Mouse (Mus musculus): Measurements from ENCODE around the gene Mtf1. TPM values are rescaled to one million over a fixed set of nuclear protein-coding genes. Genes with fewer than 3 reads are reported as not detected.
A peak's percentile ranks its signal among the peaks of the same experiment; 100 is the strongest.

The Mtf1 gene
- polyA plus RNA-seq, 1 experiment from 2014 or later, result 14.1 TPM

GRCm38 (mm10) chr4:124765802-124766565 is 35.9 kb upstream of the Mtf1 start:
- Histone ChIP-seq H3K4me1 (ENCODE audit: insufficient read depth) (no peaks in the 10 kb centered on the region), H3K36me3 (ENCODE audit: insufficient read depth) (no peaks in the 10 kb centered on the region), H3K4me3 (ENCODE audit: low read depth, low read length) (no peak overlapping the region), H3K9ac (no peak overlapping the region), H3K27me3 (ENCODE audit: insufficient read depth, low read length) (no peaks in the 10 kb centered on the region), H3K4me2 (no peak overlapping the region), H3K27ac (ENCODE audit: low read depth) (no peak overlapping the region), H3K9me3 (ENCODE audit: low read depth, low read length) (no peaks in the 10 kb centered on the region)
- DNase-seq (no peak), ATAC-seq (ENCODE audit: insufficient read depth) (no peak)
- WGBS, result 73% methylated on average over 23 of the region's 23 CpGs
- TF ChIP-seq CTCF (IDR thresholded peaks at IDR 0.05; ENCODE audit: low read depth), result no peak

GRCm38 (mm10) chr4:124766566-124766940 is 35.4 kb upstream of the Mtf1 start:
- Histone ChIP-seq H3K27me3 (ENCODE audit: insufficient read depth, low read length) (no peaks in the 10 kb centered on the region), H3K36me3 (ENCODE audit: insufficient read depth) (no peaks in the 10 kb centered on the region), H3K27ac (ENCODE audit: low read depth) (no peak overlapping the region), H3K9ac (no peak overlapping the region), H3K9me3 (ENCODE audit: low read depth, low read length) (no peaks in the 10 kb centered on the region), H3K4me1 (ENCODE audit: insufficient read depth) (no peaks in the 10 kb centered on the region), H3K4me2 (no peak overlapping the region), H3K4me3 (ENCODE audit: low read depth, low read length) (no peak overlapping the region)
- DNase-seq, result no peak
- ATAC-seq (ENCODE audit: insufficient read depth), result no peak
- 59% methylated on average over 2 of the region's 2 CpGs for WGBS
- TF ChIP-seq CTCF (IDR thresholded peaks at IDR 0.05; ENCODE audit: low read depth), result no peak

- 75% methylated on average over 13 of the region's 13 CpGs for WGBS
- no peak for DNase-seq
Measured at GRCm38 (mm10) chr4:124768963-124769591, 32.8 kb upstream of the Mtf1 start.

GRCm38 (mm10) chr4:124770624-124771023 is 31.3 kb upstream of the Mtf1 start:
- DNase-seq (no peak), ATAC-seq (ENCODE audit: insufficient read depth) (no peak)
- Histone ChIP-seq H3K9ac (no peak overlapping the region), H3K4me2 (no peak overlapping the region), H3K4me1 (ENCODE audit: insufficient read depth) (no peaks in the 10 kb centered on the region), H3K27me3 (ENCODE audit: insufficient read depth, low read length) (no peaks in the 10 kb centered on the region), H3K36me3 (ENCODE audit: insufficient read depth) (no peaks in the 10 kb centered on the region), H3K4me3 (ENCODE audit: low read depth, low read length) (no peak overlapping the region), H3K27ac (ENCODE audit: low read depth) (no peak overlapping the region), H3K9me3 (ENCODE audit: low read depth, low read length) (no peaks in the 10 kb centered on the region)
- 71% methylated on average over 5 of the region's 5 CpGs for WGBS
- TF ChIP-seq CTCF (IDR thresholded peaks at IDR 0.05; ENCODE audit: low read depth), result no peak

More at GRCm38 (mm10) chr4:124768963-124769591, 32.8 kb upstream of the Mtf1 start:
- no peak overlapping the region for H3K4me2 ChIP-seq
- no peak for ATAC-seq (ENCODE audit: insufficient read depth)
- no peak overlapping the region; the same call in 1 of the 2 replicates for H3K9ac ChIP-seq
- TF ChIP-seq CTCF (IDR thresholded peaks at IDR 0.05; ENCODE audit: low read depth), result no peak
- H3K9me3 ChIP-seq (ENCODE audit: low read depth, low read length), result no peaks in the 10 kb centered on the region
- no peak overlapping the region for H3K27ac ChIP-seq (ENCODE audit: low read depth)
- H3K4me3 ChIP-seq (ENCODE audit: low read depth, low read length), result no peak overlapping the region
- H3K36me3 ChIP-seq (ENCODE audit: insufficient read depth), result no peaks in the 10 kb centered on the region
- no peaks in the 10 kb centered on the region for H3K4me1 ChIP-seq (ENCODE audit: insufficient read depth)
- H3K27me3 ChIP-seq (ENCODE audit: insufficient read depth, low read length), result no peaks in the 10 kb centered on the region

GRCm38 (mm10) chr4:124772125-124772524 is 29.8 kb upstream of the Mtf1 start:
- no peak for TF ChIP-seq CTCF (IDR thresholded peaks at IDR 0.05; ENCODE audit: low read depth)
- Histone ChIP-seq H3K9me3 (ENCODE audit: low read depth, low read length) (no peaks in the 10 kb centered on the region), H3K36me3 (ENCODE audit: insufficient read depth) (0 out of 2 replicates have a peak, but pooled peaks cover 2% of the 10 kb centered on the region), H3K27me3 (ENCODE audit: insufficient read depth, low read length) (no peaks in the 10 kb centered on the region), H3K27ac (ENCODE audit: low read depth) (peak overlapping the region; percentile 76), H3K4me3 (ENCODE audit: low read depth, low read length) (no peak overlapping the region), H3K9ac (no peak overlapping the region), H3K4me1 (ENCODE audit: insufficient read depth) (no peaks in the 10 kb centered on the region), H3K4me2 (no peak overlapping the region)
- DNase-seq (peak; percentile 59), ATAC-seq (ENCODE audit: insufficient read depth) (peak; percentile 75; the same call in 1 of the 2 replicates)
- WGBS, result 42% methylated on average over 4 of the region's 4 CpGs

GRCm38 (mm10) chr4:124773449-124773848 is 28.5 kb upstream of the Mtf1 start:
- Histone ChIP-seq H3K9me3 (ENCODE audit: low read depth, low read length) (no peaks in the 10 kb centered on the region), H3K4me3 (ENCODE audit: low read depth, low read length) (no peak overlapping the region), H3K27ac (ENCODE audit: low read depth) (no peak overlapping the region), H3K4me2 (no peak overlapping the region), H3K27me3 (ENCODE audit: insufficient read depth, low read length) (no peaks in the 10 kb centered on the region), H3K9ac (no peak overlapping the region), H3K4me1 (ENCODE audit: insufficient read depth) (no peaks in the 10 kb centered on the region), H3K36me3 (ENCODE audit: insufficient read depth) (0 out of 2 replicates have a peak, but pooled peaks cover 15% of the 10 kb centered on the region)
- TF ChIP-seq CTCF (IDR thresholded peaks at IDR 0.05; ENCODE audit: low read depth), result no peak
- DNase-seq, result no peak
- WGBS, result 76% methylated on average over 2 of the region's 2 CpGs
- no peak for ATAC-seq (ENCODE audit: insufficient read depth)

- DNase-seq (no peak), ATAC-seq (ENCODE audit: insufficient read depth) (no peak)
- 0 out of 2 replicates have a peak, but pooled peaks cover 20% of the 10 kb centered on the region for H3K36me3 ChIP-seq (ENCODE audit: insufficient read depth)
- no peaks in the 10 kb centered on the region for H3K4me1 ChIP-seq (ENCODE audit: insufficient read depth)
- no peak overlapping the region for H3K9ac ChIP-seq
- H3K4me3 ChIP-seq (ENCODE audit: low read depth, low read length), result no peak overlapping the region
- H3K9me3 ChIP-seq (ENCODE audit: low read depth, low read length), result no peaks in the 10 kb centered on the region
- H3K27me3 ChIP-seq (ENCODE audit: insufficient read depth, low read length), result no peaks in the 10 kb centered on the region
- 87% methylated on average over 6 of the region's 6 CpGs for WGBS
- no peak overlapping the region for H3K4me2 ChIP-seq
- no peak overlapping the region; the same call in 1 of the 2 replicates for H3K27ac ChIP-seq (ENCODE audit: low read depth)
- no peak for TF ChIP-seq CTCF (IDR thresholded peaks at IDR 0.05; ENCODE audit: low read depth)
Measured at GRCm38 (mm10) chr4:124773995-124774394, 27.9 kb upstream of the Mtf1 start.

All from lung, embryonic 14.5 days (tissue).